Mouse (Mus musculus): ENCODE data around the gene Inafm1. TPM values are rescaled to one million over a fixed set of nuclear protein-coding genes. Genes with fewer than 3 reads are reported as not detected.
A peak's percentile ranks its signal among the peaks of the same experiment; 100 is the strongest.

The Inafm1 gene
- polyA plus RNA-seq, 1 experiment, result 54.0 TPM

- no peak overlapping the region for H3K4me3 ChIP-seq (replicated peaks; ENCODE audit: extremely low read depth, low read depth, low read length)
- no peak for DNase-seq
- H3K4me1 ChIP-seq (ENCODE audit: control insufficient read depth, insufficient read depth, low read length), result no peaks in the 10 kb centered on the region
- 20% methylated on average over 4 of the region's 4 CpGs for WGBS
- TF ChIP-seq POLR2A (IDR thresholded peaks at IDR 0.05; ENCODE audit: borderline replicate concordance, extremely low read depth, low read depth, low read length) (no peak), CTCF (IDR thresholded peaks at IDR 0.05; ENCODE audit: insufficient read depth, low read length) (no peak)
Measured at GRCm38 (mm10) chr7:16254195-16254594, 19.2 kb downstream of the Inafm1 start.

GRCm38 (mm10) chr7:16250687-16251086 is 22.7 kb downstream of the Inafm1 start:
- no peak for TF ChIP-seq CTCF (IDR thresholded peaks at IDR 0.05; ENCODE audit: insufficient read depth, low read length)
- 63% methylated on average over 5 of the region's 5 CpGs for WGBS

GRCm38 (mm10) chr7:16245958-16246357 is 27.5 kb downstream of the Inafm1 start:
- WGBS, result 48% methylated on average over 1 of the region's 4 CpGs

More at GRCm38 (mm10) chr7:16250687-16251086, 22.7 kb downstream of the Inafm1 start:
- no peak overlapping the region for H3K4me3 ChIP-seq (replicated peaks; ENCODE audit: extremely low read depth, low read depth, low read length)
- no peaks in the 10 kb centered on the region for H3K4me1 ChIP-seq (ENCODE audit: control insufficient read depth, insufficient read depth, low read length)
- no peak for DNase-seq

GRCm38 (mm10) chr7:16244067-16244466 is 29.4 kb downstream of the Inafm1 start, which contains the start of gene C5ar2:
TSS of gene C5ar2 (minus strand) at chr7:16244154.
- no peak for DNase-seq
- 30% methylated on average over 5 of the region's 5 CpGs for WGBS
- H3K4me1 ChIP-seq (ENCODE audit: control insufficient read depth, insufficient read depth, low read length), result peaks cover 3% of the 10 kb centered on the region; the same call in 1 of the 2 replicates
- TF ChIP-seq POLR2A (IDR thresholded peaks at IDR 0.05; ENCODE audit: borderline replicate concordance, extremely low read depth, low read depth, low read length) (0 out of 2 replicates have a peak, but pooled peaks have one; percentile 14), CTCF (IDR thresholded peaks at IDR 0.05; ENCODE audit: insufficient read depth, low read length) (no peak)
- H3K4me3 ChIP-seq (replicated peaks; ENCODE audit: extremely low read depth, low read depth, low read length), result no peak within 1 kb of the TSS

More at GRCm38 (mm10) chr7:16245958-16246357, 27.5 kb downstream of the Inafm1 start:
- H3K4me1 ChIP-seq (ENCODE audit: control insufficient read depth, insufficient read depth, low read length), result no peaks in the 10 kb centered on the region
- no peak for DNase-seq
- no peak for TF ChIP-seq CTCF (IDR thresholded peaks at IDR 0.05; ENCODE audit: insufficient read depth, low read length)
- no peak for TF ChIP-seq POLR2A (IDR thresholded peaks at IDR 0.05; ENCODE audit: borderline replicate concordance, extremely low read depth, low read depth, low read length)
- H3K4me3 ChIP-seq (replicated peaks; ENCODE audit: extremely low read depth, low read depth, low read length), result no peak overlapping the region

- Histone ChIP-seq H3K4me3 (replicated peaks; ENCODE audit: extremely low read depth, low read depth, low read length) (no peak overlapping the region), H3K4me1 (ENCODE audit: control insufficient read depth, insufficient read depth, low read length) (peaks cover 3% of the 10 kb centered on the region; the same call in 1 of the 2 replicates)
- WGBS, result 67% methylated on average over 6 of the region's 6 CpGs
- TF ChIP-seq CTCF (IDR thresholded peaks at IDR 0.05; ENCODE audit: insufficient read depth, low read length) (no peak), POLR2A (IDR thresholded peaks at IDR 0.05; ENCODE audit: borderline replicate concordance, extremely low read depth, low read depth, low read length) (no peak)
- DNase-seq, result no peak
Measured at GRCm38 (mm10) chr7:16242198-16242597, 31.2 kb downstream of the Inafm1 start.

GRCm38 (mm10) chr7:16241787-16242186 is 31.6 kb downstream of the Inafm1 start:
- 55% methylated on average over 11 of the region's 11 CpGs for WGBS
- peaks cover 3% of the 10 kb centered on the region; the same call in 1 of the 2 replicates for H3K4me1 ChIP-seq (ENCODE audit: control insufficient read depth, insufficient read depth, low read length)
- no peak overlapping the region for H3K4me3 ChIP-seq (replicated peaks; ENCODE audit: extremely low read depth, low read depth, low read length)
- TF ChIP-seq CTCF (IDR thresholded peaks at IDR 0.05; ENCODE audit: insufficient read depth, low read length), result no peak
- TF ChIP-seq POLR2A (IDR thresholded peaks at IDR 0.05; ENCODE audit: borderline replicate concordance, extremely low read depth, low read depth, low read length), result no peak
- DNase-seq, result no peak

- no peak for TF ChIP-seq CTCF (IDR thresholded peaks at IDR 0.05; ENCODE audit: insufficient read depth, low read length)
- TF ChIP-seq POLR2A (IDR thresholded peaks at IDR 0.05; ENCODE audit: borderline replicate concordance, extremely low read depth, low read depth, low read length), result no peak
- WGBS, result 91% methylated on average over 1 of the region's 1 CpGs
- Histone ChIP-seq H3K4me3 (replicated peaks; ENCODE audit: extremely low read depth, low read depth, low read length) (no peak overlapping the region), H3K4me1 (ENCODE audit: control insufficient read depth, insufficient read depth, low read length) (peaks cover 3% of the 10 kb centered on the region; the same call in 1 of the 2 replicates)
- no peak for DNase-seq
Measured at GRCm38 (mm10) chr7:16240978-16241303, 32.5 kb downstream of the Inafm1 start.

GRCm38 (mm10) chr7:16240281-16240977 is 33.0 kb downstream of the Inafm1 start:
- TF ChIP-seq POLR2A (IDR thresholded peaks at IDR 0.05; ENCODE audit: borderline replicate concordance, extremely low read depth, low read depth, low read length), result no peak
- TF ChIP-seq CTCF (IDR thresholded peaks at IDR 0.05; ENCODE audit: insufficient read depth, low read length), result no peak
- Histone ChIP-seq H3K4me1 (ENCODE audit: control insufficient read depth, insufficient read depth, low read length) (peaks cover 3% of the 10 kb centered on the region; the same call in 1 of the 2 replicates), H3K4me3 (replicated peaks; ENCODE audit: extremely low read depth, low read depth, low read length) (no peak overlapping the region)
- 62% methylated on average over 7 of the region's 7 CpGs for WGBS
- no peak for DNase-seq

- no peak overlapping the region for H3K4me3 ChIP-seq (replicated peaks; ENCODE audit: extremely low read depth, low read depth, low read length)
- TF ChIP-seq POLR2A (IDR thresholded peaks at IDR 0.05; ENCODE audit: borderline replicate concordance, extremely low read depth, low read depth, low read length), result no peak
- no peak for TF ChIP-seq CTCF (IDR thresholded peaks at IDR 0.05; ENCODE audit: insufficient read depth, low read length)
- peaks cover 3% of the 10 kb centered on the region; the same call in 1 of the 2 replicates for H3K4me1 ChIP-seq (ENCODE audit: control insufficient read depth, insufficient read depth, low read length)
- WGBS, result 26% methylated on average over 9 of the region's 9 CpGs
- peak; percentile 41 for DNase-seq
Measured at GRCm38 (mm10) chr7:16239554-16239997, 33.8 kb downstream of the Inafm1 start.

- no peak overlapping the region for H3K4me3 ChIP-seq (replicated peaks; ENCODE audit: extremely low read depth, low read depth, low read length)
- 34% methylated on average over 5 of the region's 5 CpGs for WGBS
- peaks cover 9% of the 10 kb centered on the region for H3K4me1 ChIP-seq (ENCODE audit: control insufficient read depth, insufficient read depth, low read length)
- TF ChIP-seq POLR2A (IDR thresholded peaks at IDR 0.05; ENCODE audit: borderline replicate concordance, extremely low read depth, low read depth, low read length) (no peak), CTCF (IDR thresholded peaks at IDR 0.05; ENCODE audit: insufficient read depth, low read length) (no peak)
- no peak for DNase-seq
Measured at GRCm38 (mm10) chr7:16229869-16230268, 43.5 kb downstream of the Inafm1 start.

Other genes with a start within 250 kb of the Inafm1 start
- 19.0 and 21.2 TPM in 2 replicates for gene Bicra, start 225.7 kb downstream of the Inafm1 start, polyA plus RNA-seq (2012; rRNA removed)
- gene Zfp541, start 211.8 kb downstream of the Inafm1 start, polyA plus RNA-seq (2012; rRNA removed), result 0.02 and 0.04 TPM in 2 replicates
- gene Napa, start 175.2 kb downstream of the Inafm1 start, polyA plus RNA-seq (2012; rRNA removed), result 144 and 157 TPM in 2 replicates
- gene Kptn, start 153.7 kb downstream of the Inafm1 start, polyA plus RNA-seq (2012; rRNA removed), result 25.5 and 28.3 TPM in 2 replicates
- 0.85 TPM in 2 replicates for gene Slc8a2, start 143.8 kb downstream of the Inafm1 start, polyA plus RNA-seq (2012; rRNA removed)
- 19.4 and 23.4 TPM in 2 replicates for gene Meis3, start 98.5 kb downstream of the Inafm1 start, polyA plus RNA-seq (2012; rRNA removed)
- gene Dhx34, start 51.6 kb downstream of the Inafm1 start, polyA plus RNA-seq (2012; rRNA removed), result 28.4 and 39.4 TPM in 2 replicates
- 2.3 and 3.2 TPM in 2 replicates for gene C5ar2, start 29.5 kb downstream of the Inafm1 start, polyA plus RNA-seq (2012; rRNA removed)
- 36.1 and 39.2 TPM in 2 replicates for gene C5ar1, start 14.1 kb downstream of the Inafm1 start, polyA plus RNA-seq (2012; rRNA removed)
- gene Ccdc9, start 13.2 kb upstream of the Inafm1 start, polyA plus RNA-seq (2012; rRNA removed), result 31.2 and 47.3 TPM in 2 replicates
- 31.8 and 48.2 TPM in 2 replicates for gene Bbc3, start 34.8 kb upstream of the Inafm1 start, polyA plus RNA-seq (2012; rRNA removed)
- 20.7 and 31.0 TPM in 2 replicates for gene Sae1, start 114.2 kb upstream of the Inafm1 start, polyA plus RNA-seq (2012; rRNA removed)
- 44.9 and 45.9 TPM in 2 replicates for gene Zc3h4, start 127.3 kb upstream of the Inafm1 start, polyA plus RNA-seq (2012; rRNA removed)
- gene Tmem160, start 179.2 kb upstream of the Inafm1 start, polyA plus RNA-seq (2012; rRNA removed), result 129 and 205 TPM in 2 replicates
- not detected in 2 replicates for gene Npas1, start 204.1 kb upstream of the Inafm1 start, polyA plus RNA-seq (2012; rRNA removed)

All from lung, adult 2 months (tissue).